Mouse (Mus musculus) stomach, postnatal 0 days (tissue): ENCODE data around the gene Ppp2r5d.

Experiments
- CTCF ChIP-seq: IDR thresholded peaks from 2 replicates; pipeline ENCODE4 v1.5.1; 2016; ENCODE audit warnings: antibody characterized with exemption, low read depth, mild to moderate bottlenecking, moderate library complexity
- EP300 ChIP-seq: optimal IDR thresholded peaks from 2 replicates; pipeline ENCODE3; 2016; ENCODE audit warnings: antibody characterized with exemption

DNA sequence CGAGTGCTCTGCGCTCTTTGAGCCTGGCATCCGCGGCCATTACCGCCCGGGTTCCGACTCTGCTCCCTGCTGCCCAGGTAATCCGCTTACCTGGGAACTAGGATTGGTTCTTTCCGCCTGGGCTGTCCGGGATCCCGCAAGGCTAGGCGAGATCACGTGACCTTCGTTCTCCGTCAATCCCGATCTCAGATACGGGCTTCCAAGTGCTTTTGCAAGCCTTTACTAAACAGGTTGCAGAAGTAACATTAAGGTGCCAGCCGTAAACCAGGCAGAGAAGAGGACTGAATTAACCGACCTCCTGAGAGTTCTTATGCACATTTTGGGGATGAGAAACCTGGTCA lies 58.6 kb downstream of the Ppp2r5d start:
- TF ChIP-seq CTCF (peak; percentile 18; the same call in 1 of the 2 replicates), EP300 (no peak)
